Mouse (Mus musculus) left cerebral cortex, adult 2 months (tissue): ENCODE measurements at regions not wholly inside any gene's neighbourhood (a gene's known extent, or its start where the extent isn't known, plus 50 kb on each side); places are given as distances from the start of the nearest gene placed in this dataset.

ENCODE experiments used
- DNase-seq, 2 experiments: peaks; one replicate each; pipeline ENCODE4 v3.0.0; 2021 to 2022; ENCODE audit warnings: low spot score in 2 of 2, mixed read lengths in 1 of 2; ENCODE audit errors: extremely low spot score in 1 of 2
- H3K27ac ChIP-seq: fragments of 200-600 bp; 2 replicates; pipeline ENCODE4 v1.8.1; 2022
- H3K4me3 ChIP-seq: fragments of 200-600 bp; 2 replicates; pipeline ENCODE4 v1.8.1; 2022
- CTCF ChIP-seq: fragments of 200-600 bp; IDR thresholded peaks from 2 replicates; pipeline ENCODE4 v1.8.1; 2022; ENCODE audit warnings: antibody characterized with exemption, mild to moderate bottlenecking, moderate library complexity
- intact Hi-C: fragments of 180-260 bp; cut with DNase I; formaldehyde crosslinking; loops from one replicate; pipeline ENCODE4 v1.15.1; 2025

DNA sequence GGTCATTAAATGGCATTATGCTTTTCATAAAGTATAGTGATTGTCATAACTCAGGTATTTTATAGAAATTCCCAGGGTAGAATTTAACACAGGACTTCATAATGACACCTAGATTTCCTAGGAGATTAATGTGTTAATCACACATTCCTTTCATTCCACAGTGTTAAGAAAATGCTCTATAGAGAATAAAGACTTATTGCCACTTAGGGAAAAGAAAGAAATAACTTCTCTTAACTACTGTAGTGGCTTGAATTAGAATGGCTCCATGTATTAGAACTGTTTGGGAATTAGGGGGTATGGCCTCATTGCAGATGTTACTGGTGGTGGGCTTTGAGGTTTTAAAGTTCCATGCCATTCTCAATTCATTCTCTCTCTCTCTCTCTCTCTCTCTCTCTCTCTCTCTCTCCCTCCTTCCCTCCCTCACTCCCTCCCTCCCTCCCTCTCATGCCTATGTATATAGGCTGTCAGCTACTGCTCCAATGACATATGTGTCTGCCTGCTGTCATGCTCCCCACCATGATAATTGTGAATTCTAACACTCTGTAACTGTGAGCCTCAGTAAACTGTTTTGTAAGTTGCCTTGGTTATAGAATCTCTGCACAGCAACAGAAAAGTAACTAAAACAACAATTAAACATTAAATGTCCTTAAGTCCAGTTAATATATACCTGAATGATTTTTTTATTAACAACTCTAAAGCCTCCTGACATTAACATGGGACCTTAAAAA is 425.1 kb upstream of the Depdc1a start:
- intact Hi-C loops, result no loop called here
- no peak for TF ChIP-seq CTCF
- no peak overlapping the region for H3K27ac ChIP-seq
- H3K4me3 ChIP-seq, result no peak overlapping the region
- no peak for DNase-seq

GRCm38 (mm10) chr3:159056960-159057525 is 438.2 kb upstream of the Depdc1a start:
- intact Hi-C loops, result no loop called here
- no peak for TF ChIP-seq CTCF
- H3K4me3 ChIP-seq, result no peak overlapping the region
- no peak for DNase-seq
- H3K27ac ChIP-seq, result no peak overlapping the region

DNA sequence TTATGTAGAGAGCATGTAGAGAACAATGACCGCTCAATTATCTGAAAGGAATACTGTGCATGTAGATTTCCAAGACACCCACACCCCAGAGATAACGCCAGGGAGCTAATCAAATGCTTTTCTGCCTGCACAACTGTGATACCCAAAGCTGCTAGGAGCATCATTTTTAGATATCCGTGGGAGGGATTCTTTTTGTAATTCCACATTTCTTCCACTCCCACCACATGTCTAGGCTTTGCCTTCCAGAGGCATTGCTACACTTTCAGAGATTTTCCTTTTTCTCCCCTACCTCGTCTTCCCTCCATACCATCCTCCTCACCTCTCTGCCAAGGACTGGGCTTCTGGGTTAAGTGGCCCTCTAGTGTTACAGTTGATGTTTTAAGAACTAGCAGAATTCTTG is 460.4 kb upstream of the Depdc1a start:
- DNase-seq, result peak; percentile 36 to 44
- peak; percentile 40 for TF ChIP-seq CTCF
- intact Hi-C loops, result loop anchor here (1.0 to 10.0 kb wide), 6 partner anchors 107 to 580 kb away; no protein-coding TSS in a partner anchor
- H3K4me3 ChIP-seq, result no peak overlapping the region
- H3K27ac ChIP-seq, result peak overlapping the region; percentile 81

- intact Hi-C loops, result loop anchor here (5.0 to 10.0 kb wide), 4 partner anchors 111 to 577 kb away; no protein-coding TSS in a partner anchor
- peak; percentile 50 for TF ChIP-seq CTCF
- H3K4me3 ChIP-seq, result no peak overlapping the region
- H3K27ac ChIP-seq, result peak overlapping the region; percentile 84
- peak in 1 of 2 experiments; percentile 24 for DNase-seq
Measured at GRCm38 (mm10) chr3:159031581-159031980, 463.7 kb upstream of the Depdc1a start.

- intact Hi-C loops, result loop anchor here (1.0 to 10.0 kb wide), 7 partner anchors 10 to 661 kb away; no protein-coding TSS in a partner anchor
- H3K4me3 ChIP-seq, result no peak overlapping the region
- DNase-seq, result peak; percentile 48 to 61
- no peak for TF ChIP-seq CTCF
- peak overlapping the region; percentile 84 for H3K27ac ChIP-seq
Measured at GRCm38 (mm10) chr3:159030675-159031074, 464.6 kb upstream of the Depdc1a start.

DNA sequence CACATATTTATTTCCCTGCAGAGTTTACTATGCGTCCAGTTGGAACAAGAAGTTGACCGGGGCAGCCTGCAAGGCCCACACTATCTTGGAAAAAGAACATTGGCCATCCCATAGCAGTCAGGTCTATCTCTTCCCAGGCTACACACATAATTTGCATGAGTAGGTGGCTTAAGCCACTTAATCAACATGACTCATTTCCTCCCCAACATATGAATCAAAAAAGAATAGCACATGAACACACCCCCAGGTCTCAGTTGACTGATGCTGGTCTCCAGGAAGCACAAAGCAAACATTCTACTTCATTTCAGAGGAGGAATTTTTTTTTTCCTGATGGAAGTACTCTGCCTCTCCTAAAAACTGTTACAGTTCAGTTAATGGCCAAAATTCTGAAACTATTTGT is 465.3 kb upstream of the Depdc1a start:
- Histone ChIP-seq H3K4me3 (no peak overlapping the region), H3K27ac (peak overlapping the region; percentile 76; the same call in 1 of the 2 replicates)
- intact Hi-C loops, result loop anchor here (1.0 to 10.0 kb wide), 7 partner anchors 10 to 661 kb away; no protein-coding TSS in a partner anchor
- no peak for TF ChIP-seq CTCF
- DNase-seq, result no peak

- intact Hi-C loops, result loop anchor here (1.0 kb wide), 1 partner anchor 10 kb away; no protein-coding TSS in a partner anchor
- TF ChIP-seq CTCF, result no peak
- no peak overlapping the region for H3K27ac ChIP-seq
- H3K4me3 ChIP-seq, result no peak overlapping the region
- no peak for DNase-seq
Measured at GRCm38 (mm10) chr3:159020447-159020846, 458.4 kb upstream of the Lrrc7 start.

GRCm38 (mm10) chr3:159017269-159017668 is 455.2 kb upstream of the Lrrc7 start:
- Histone ChIP-seq H3K27ac (peak overlapping the region; percentile 33; the same call in 1 of the 2 replicates), H3K4me3 (no peak overlapping the region)
- TF ChIP-seq CTCF, result no peak
- no peak for DNase-seq
- intact Hi-C loops, result no loop called here

DNA sequence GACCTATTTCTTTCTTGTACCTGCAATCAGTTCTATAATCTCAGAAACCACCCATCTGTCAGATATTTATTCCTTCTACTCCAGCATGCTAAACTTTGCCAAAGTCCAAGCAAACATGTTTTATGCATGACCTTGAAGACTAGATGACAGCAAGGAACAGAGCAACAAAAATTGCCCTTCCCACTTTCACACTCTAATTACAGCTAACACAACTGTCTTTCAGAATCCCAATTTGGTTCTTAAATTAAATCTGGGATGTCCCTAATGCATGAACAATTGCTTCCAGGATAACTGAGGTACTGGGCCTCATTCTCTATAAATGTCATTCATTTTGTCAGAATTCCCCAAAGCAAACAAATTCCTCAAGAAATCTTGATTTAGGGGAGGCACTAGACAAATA is 454.4 kb upstream of the Lrrc7 start:
- DNase-seq, result no peak
- Histone ChIP-seq H3K4me3 (no peak overlapping the region), H3K27ac (no peak overlapping the region)
- intact Hi-C loops, result no loop called here
- TF ChIP-seq CTCF, result no peak

- H3K27ac ChIP-seq, result no peak overlapping the region
- intact Hi-C loops, result no loop called here
- DNase-seq, result no peak
- TF ChIP-seq CTCF, result no peak
- H3K4me3 ChIP-seq, result no peak overlapping the region
Measured at GRCm38 (mm10) chr3:159010954-159011638, 449.1 kb upstream of the Lrrc7 start.

- DNase-seq, result no peak
- intact Hi-C loops, result no loop called here
- no peak for TF ChIP-seq CTCF
- H3K4me3 ChIP-seq, result no peak overlapping the region
- H3K27ac ChIP-seq, result no peak overlapping the region
Measured at GRCm38 (mm10) chr3:159004013-159004412, 442.0 kb upstream of the Lrrc7 start.
